Mouse (Mus musculus) neural tube, embryonic 13.5 days (tissue): ENCODE measurements around the gene Rbl1. TPM values are rescaled to one million over a fixed set of nuclear protein-coding genes. Genes with fewer than 3 reads are reported as not detected.
A peak's percentile ranks its signal among the peaks of the same experiment; 100 is the strongest.
"Not testable (repeated sequence)": the region's sequence is repeated elsewhere in the genome, so short reads cannot be mapped to it uniquely, and the experiment has no call there.

Source experiments
- ATAC-seq: fragments of 200-750 bp; cut with Nextera tagmentation; 2 replicates; pipeline ENCODE4 v1.8.0; 2017; ENCODE audit warnings: low read depth, mild to moderate bottlenecking, moderate TSS enrichment, moderate library complexity
- H3K27ac ChIP-seq: fragments of 300-500 bp; sonication (generic); replicated peaks from 2 replicates; pipeline ENCODE4 v1.5.1; 2015; ENCODE audit warnings: moderate library complexity, mild to moderate bottlenecking, inconsistent platforms
- H3K27me3 ChIP-seq: fragments of 300-500 bp; sonication (generic); 2 replicates; pipeline ENCODE4 v1.6.1; 2015; ENCODE audit warnings: mild to moderate bottlenecking, inconsistent platforms
- H3K36me3 ChIP-seq: fragments of 300-500 bp; sonication (generic); 2 replicates; pipeline ENCODE4 v1.6.1; 2015; ENCODE audit warnings: mild to moderate bottlenecking, inconsistent platforms
- H3K4me1 ChIP-seq: fragments of 300-500 bp; sonication (generic); replicated peaks from 2 replicates; pipeline ENCODE4 v1.6.1; 2015; ENCODE audit warnings: inconsistent platforms
- H3K4me2 ChIP-seq: fragments of 300-500 bp; sonication (generic); 2 replicates; pipeline ENCODE4 v1.6.1; 2015; ENCODE audit warnings: inconsistent platforms, mild to moderate bottlenecking, moderate library complexity
- H3K4me3 ChIP-seq: fragments of 300-500 bp; sonication (generic); 2 replicates; pipeline ENCODE4 v1.5.1; 2015; ENCODE audit warnings: mild to moderate bottlenecking, inconsistent platforms
- H3K9ac ChIP-seq: fragments of 300-500 bp; sonication (generic); 2 replicates; pipeline ENCODE4 v1.6.1; 2015; ENCODE audit warnings: moderate library complexity, mild to moderate bottlenecking, inconsistent platforms
- H3K9me3 ChIP-seq: fragments of 300-500 bp; sonication (generic); 2 replicates; pipeline ENCODE4 v1.6.1; 2016; ENCODE audit warnings: inconsistent platforms
- WGBS: fragments of 180-500 bp; shearing (Covaris S2); methylation state at CpG from one replicate; pipeline ENCODE4 v1.1.7; 2015; 5-methylcytosine and 5-hydroxymethylcytosine counted together
- polyA plus RNA-seq: library from polyadenylated mRNA; unstranded; fragments of >200 nt; fragmentation: Nextera tagmentation; extraction: Ambion mirVana; gene quantifications from 2 replicates; pipeline ENCODE4 v1.2.1, GENCODE M21; 2015

Gene Rbl1
- polyA plus RNA-seq, 1 experiment from 2014 or later, result 6.5 TPM

DNA sequence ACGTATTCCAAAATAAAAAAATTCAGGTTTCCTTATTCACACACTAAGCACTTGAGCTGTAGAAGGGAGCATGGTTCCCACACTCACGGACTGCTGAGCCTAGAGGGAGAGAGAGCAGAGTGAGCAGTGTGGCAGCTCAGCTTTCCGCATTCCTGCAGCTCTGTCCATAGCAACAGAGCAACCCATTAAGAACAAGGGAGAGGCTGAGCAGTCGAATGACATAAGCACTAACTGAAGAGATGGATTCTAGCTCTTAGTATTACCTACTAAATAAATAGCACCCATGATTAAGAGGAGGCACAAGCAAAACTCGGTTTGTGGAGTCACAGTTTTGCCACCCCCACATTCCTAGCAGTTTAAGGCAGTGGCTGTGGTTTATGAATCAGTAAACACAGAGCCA is 34.2 kb downstream of the Rbl1 start:
- H3K9me3 ChIP-seq, result no peaks in the 10 kb centered on the region
- no peak overlapping the region for H3K9ac ChIP-seq
- peaks cover 48% of the 10 kb centered on the region for H3K36me3 ChIP-seq
- 22% methylated on average over 5 of the region's 5 CpGs for WGBS
- ATAC-seq, result peak; percentile 84
- H3K27me3 ChIP-seq, result no peaks in the 10 kb centered on the region
- peaks cover 10% of the 10 kb centered on the region for H3K4me1 ChIP-seq
- H3K27ac ChIP-seq, result peak overlapping the region; percentile 33; the same call in 1 of the 2 replicates
- no peak overlapping the region for H3K4me3 ChIP-seq
- no peak overlapping the region for H3K4me2 ChIP-seq

DNA sequence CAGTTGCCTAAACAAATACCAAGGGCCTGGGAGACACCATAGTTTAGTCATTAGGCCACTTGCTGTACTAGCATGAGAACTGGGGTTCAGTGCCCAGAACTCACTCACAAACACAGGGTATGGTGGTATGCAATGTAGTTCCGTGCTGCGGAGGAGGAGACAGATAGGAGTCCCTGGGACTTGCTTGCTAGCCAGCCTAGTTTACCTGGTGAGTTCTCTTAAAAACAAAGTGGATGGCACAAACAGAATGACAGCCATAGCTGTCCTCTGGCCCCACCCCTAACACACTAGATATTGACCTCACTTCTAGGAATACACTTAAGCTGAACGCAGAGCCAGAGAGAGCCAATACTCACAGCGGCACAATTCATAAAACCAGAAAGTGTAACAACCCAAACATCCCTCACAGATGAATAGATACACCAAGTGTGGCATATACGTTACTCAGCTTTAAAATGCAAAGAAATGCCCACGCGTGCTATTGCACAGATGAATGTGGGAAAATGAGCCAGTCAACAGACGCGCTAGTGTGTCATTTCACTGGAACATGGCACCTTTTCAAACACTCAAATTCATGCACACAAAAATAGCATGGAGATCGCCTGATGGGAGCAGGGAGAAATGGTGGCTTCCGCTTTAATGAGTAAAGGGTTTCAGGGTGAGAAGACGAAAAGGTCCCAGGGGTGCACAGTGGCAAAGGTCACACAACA is 37.8 kb downstream of the Rbl1 start:
- 93% methylated on average over 12 of the region's 12 CpGs for WGBS
- Histone ChIP-seq H3K4me1 (peaks cover 10% of the 10 kb centered on the region), H3K27ac (no peak overlapping the region), H3K9me3 (no peaks in the 10 kb centered on the region), H3K27me3 (no peaks in the 10 kb centered on the region), H3K36me3 (peaks cover 46% of the 10 kb centered on the region), H3K9ac (no peak overlapping the region), H3K4me3 (no peak overlapping the region), H3K4me2 (no peak overlapping the region)
- no peak for ATAC-seq

DNA sequence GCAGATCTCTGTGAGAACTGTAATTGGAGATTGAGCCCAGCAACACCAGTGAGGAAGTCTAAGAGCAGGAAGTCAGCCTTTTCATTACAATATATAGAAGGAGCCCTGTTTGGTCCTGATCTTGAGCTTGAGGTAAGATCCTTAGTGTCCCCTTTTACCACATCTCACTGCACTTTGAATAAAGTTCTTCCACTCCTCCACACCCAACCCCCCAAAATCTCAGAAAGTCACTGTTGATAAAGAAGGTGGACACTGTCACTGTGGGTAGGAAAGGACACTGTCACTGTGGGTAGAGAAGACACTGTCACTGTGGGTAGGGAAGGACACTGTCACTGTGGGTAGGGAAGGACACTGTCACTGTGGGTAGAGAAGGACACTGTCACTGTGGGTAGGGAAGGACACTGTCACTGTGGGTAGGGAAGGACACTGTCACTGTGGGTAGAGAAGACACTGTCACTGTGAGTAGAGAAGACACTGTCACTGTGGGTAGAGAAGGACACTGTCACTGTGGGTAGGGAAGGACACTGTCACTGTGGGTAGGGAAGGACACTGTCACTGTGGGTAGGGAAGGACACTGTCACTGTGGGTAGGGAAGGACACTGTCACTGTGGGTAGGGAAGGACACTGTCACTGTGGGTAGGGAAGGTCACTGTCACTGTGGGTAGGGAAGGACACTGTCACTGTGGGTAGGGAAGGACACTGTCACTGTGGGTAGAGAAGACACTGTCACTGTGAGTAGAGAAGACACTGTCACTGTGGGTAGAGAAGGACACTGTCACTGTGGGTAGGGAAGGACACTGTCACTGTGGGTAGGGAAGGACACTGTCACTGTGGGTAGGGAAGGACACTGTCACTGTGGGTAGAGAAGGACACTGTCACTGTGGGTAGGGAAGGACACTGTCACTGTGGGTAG is 38.8 kb downstream of the Rbl1 start:
- not testable (repeated sequence) for H3K9ac ChIP-seq, H3K9me3 ChIP-seq, H3K4me3 ChIP-seq, H3K27me3 ChIP-seq, ATAC-seq, H3K4me2 ChIP-seq, H3K4me1 ChIP-seq, H3K27ac ChIP-seq
- H3K36me3 ChIP-seq, result peaks cover 51% of the 10 kb centered on the region

DNA sequence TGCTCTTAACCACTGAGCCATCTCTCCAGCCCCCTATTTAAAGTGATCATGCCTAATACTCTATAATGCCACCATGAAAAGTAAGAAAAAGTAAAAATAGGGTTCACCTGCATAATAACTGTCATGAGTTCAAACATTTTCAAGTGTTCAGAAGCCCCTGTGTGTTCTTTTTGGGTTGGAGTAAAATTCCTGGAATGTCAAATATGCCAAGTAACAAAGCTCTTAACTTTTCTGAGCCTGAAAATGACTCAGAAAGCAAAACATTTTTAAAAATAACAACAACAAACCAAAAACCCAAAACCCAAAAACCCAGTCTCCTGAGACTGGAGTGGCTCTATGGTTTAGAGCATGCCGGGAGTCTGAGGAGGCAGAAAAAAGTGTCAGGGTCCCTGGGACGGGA is 40.2 kb downstream of the Rbl1 start:
- no peak overlapping the region for H3K27ac ChIP-seq
- H3K4me1 ChIP-seq, result no peaks in the 10 kb centered on the region
- WGBS, result 98% methylated on average over 2 of the region's 2 CpGs
- peaks cover 64% of the 10 kb centered on the region for H3K36me3 ChIP-seq
- no peak overlapping the region for H3K9ac ChIP-seq
- no peak overlapping the region for H3K4me2 ChIP-seq
- no peak for ATAC-seq
- no peaks in the 10 kb centered on the region for H3K27me3 ChIP-seq
- no peak overlapping the region for H3K4me3 ChIP-seq
- no peaks in the 10 kb centered on the region for H3K9me3 ChIP-seq

DNA sequence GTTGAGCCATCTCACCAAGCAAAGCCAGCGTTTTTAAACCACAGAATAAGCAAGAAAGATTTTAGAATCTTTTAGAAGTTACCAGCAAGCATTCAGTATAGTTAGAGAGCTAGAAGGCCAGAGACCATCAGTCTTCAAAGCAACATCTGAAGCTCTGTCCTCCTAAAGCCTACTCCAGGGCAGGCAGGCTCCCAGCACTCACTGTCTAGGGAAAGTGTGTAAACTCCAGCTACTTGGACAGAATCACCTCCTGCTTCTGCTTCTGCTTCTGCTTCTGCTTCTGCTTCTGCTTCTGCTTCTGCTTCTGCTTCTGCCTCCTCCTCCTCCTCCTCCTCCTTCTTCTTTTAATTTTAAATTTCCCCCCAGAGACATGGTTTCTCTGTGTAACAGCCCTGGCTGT is 48.3 kb downstream of the Rbl1 start:
- peaks cover 71% of the 10 kb centered on the region for H3K36me3 ChIP-seq
- no peaks in the 10 kb centered on the region for H3K9me3 ChIP-seq
- WGBS, result 100% methylated on average over 1 of the region's 1 CpGs
- no peak overlapping the region for H3K4me3 ChIP-seq
- no peak for ATAC-seq
- H3K27me3 ChIP-seq, result no peaks in the 10 kb centered on the region
- no peaks in the 10 kb centered on the region for H3K4me1 ChIP-seq
- H3K9ac ChIP-seq, result no peak overlapping the region
- H3K4me2 ChIP-seq, result no peak overlapping the region
- H3K27ac ChIP-seq, result no peak overlapping the region

DNA sequence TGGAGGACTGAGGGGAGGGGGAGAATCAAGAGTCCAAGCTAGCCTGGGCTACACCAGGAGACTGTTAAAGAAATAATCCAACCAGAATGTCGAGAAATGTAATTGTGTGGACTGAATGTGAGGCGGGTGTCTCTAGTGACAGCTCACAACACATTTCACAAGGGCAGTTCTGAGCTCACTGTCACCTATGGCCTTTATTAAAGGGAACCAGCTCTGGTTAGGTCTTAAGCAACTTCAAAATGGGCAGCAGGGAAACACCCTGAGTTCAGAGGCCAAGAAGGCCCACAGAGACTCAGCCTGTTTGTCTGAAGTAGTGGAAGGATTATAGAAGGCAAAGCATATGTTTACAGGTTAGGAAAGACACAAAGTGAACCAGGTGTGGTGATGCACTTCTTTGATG is 51.1 kb downstream of the Rbl1 start:
- Histone ChIP-seq H3K27ac (no peak overlapping the region), H3K4me2 (no peak overlapping the region), H3K4me3 (no peak overlapping the region), H3K27me3 (no peaks in the 10 kb centered on the region), H3K9ac (no peak overlapping the region), H3K36me3 (peaks cover 70% of the 10 kb centered on the region), H3K9me3 (no peaks in the 10 kb centered on the region), H3K4me1 (no peaks in the 10 kb centered on the region)
- 90% methylated on average over 2 of the region's 2 CpGs for WGBS
- no peak for ATAC-seq

DNA sequence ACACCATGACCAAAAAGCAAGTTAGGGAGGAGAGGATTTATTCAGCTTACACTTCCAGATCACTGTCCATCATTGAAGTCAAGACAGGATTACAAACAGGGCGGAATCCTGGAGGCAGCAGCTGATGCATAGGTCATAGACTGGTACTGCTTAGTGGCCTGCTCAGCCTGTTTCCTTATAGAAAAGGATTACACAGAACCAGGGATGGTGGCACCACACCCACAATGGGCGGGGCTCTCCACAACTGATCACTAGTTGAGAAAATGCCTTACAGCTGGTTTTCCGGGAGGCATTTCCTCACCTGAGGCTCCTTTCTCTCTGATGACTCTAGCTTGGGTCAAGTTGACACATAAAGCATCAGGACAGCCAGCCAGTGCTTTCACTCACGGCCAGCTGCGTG is 55.9 kb downstream of the Rbl1 start:
- H3K4me1 ChIP-seq, result no peaks in the 10 kb centered on the region
- H3K27ac ChIP-seq, result no peak overlapping the region
- no peaks in the 10 kb centered on the region for H3K9me3 ChIP-seq
- H3K4me3 ChIP-seq, result no peak overlapping the region
- H3K4me2 ChIP-seq, result no peak overlapping the region
- H3K9ac ChIP-seq, result no peak overlapping the region
- H3K27me3 ChIP-seq, result no peaks in the 10 kb centered on the region
- WGBS, result 92% methylated on average over 5 of the region's 5 CpGs
- no peak for ATAC-seq
- peaks cover 56% of the 10 kb centered on the region for H3K36me3 ChIP-seq

DNA sequence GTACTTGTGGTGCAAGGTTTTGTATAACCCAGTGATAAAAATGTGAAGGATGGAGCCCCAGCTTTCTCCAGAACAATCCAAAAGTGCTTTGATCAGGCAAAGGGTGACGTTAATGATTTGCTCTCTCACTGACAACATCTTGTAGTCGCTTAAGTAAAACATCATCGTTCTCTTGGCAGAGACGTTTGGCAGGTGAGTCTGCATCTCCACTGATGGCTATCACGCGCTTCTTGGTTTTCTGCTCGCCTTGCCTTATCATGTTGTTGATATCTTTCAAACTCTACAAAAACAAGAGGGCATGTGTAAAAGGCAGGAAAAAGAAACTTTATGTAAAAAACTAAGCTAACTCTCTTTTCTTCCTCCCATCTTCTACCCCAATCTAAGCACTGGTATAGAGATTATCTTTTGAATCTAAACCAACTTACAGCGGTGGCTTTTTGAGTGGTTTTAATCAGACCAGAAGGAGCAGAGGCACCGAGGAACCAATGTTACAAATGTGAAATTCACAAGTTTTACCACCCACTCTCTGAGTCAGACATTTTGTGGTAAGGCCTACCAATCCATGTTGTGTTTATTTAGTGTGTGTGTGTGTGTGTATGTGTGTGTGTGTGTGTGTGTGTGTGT is 56.8 kb downstream of the Rbl1 start:
- H3K4me1 ChIP-seq, result no peaks in the 10 kb centered on the region
- 91% methylated on average over 9 of the region's 9 CpGs for WGBS
- H3K27me3 ChIP-seq, result no peaks in the 10 kb centered on the region
- ATAC-seq, result no peak
- no peak overlapping the region for H3K9ac ChIP-seq
- H3K4me2 ChIP-seq, result no peak overlapping the region
- H3K27ac ChIP-seq, result no peak overlapping the region
- peaks cover 50% of the 10 kb centered on the region for H3K36me3 ChIP-seq
- H3K4me3 ChIP-seq, result no peak overlapping the region
- no peaks in the 10 kb centered on the region for H3K9me3 ChIP-seq

DNA sequence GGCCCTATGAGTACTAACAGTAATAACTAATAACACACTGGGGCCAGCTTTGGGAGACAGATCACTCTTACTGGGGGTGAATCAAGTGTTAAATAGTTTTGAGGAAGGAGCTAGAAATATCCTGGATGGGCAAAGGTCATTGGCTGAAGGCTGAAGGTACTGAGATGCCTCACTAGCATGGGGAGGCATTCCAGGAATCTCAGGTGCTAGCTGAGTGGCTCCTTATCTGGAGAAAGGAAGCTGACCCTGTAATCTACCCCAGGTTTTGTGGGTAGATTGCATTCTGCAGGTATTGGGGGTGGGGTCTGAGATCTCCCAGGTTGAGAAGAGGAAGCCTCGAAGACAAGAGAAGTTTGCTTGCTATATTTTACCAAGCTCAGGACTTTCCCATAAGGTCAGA is 59.2 kb downstream of the Rbl1 start:
- Histone ChIP-seq H3K9me3 (0 out of 2 replicates have a peak, but pooled peaks cover 4% of the 10 kb centered on the region), H3K4me2 (no peak overlapping the region), H3K4me1 (no peaks in the 10 kb centered on the region), H3K9ac (no peak overlapping the region), H3K27me3 (no peaks in the 10 kb centered on the region), H3K4me3 (no peak overlapping the region), H3K36me3 (peaks cover 29% of the 10 kb centered on the region), H3K27ac (no peak overlapping the region)
- ATAC-seq, result no peak
- WGBS, result 76% methylated on average over 1 of the region's 1 CpGs

DNA sequence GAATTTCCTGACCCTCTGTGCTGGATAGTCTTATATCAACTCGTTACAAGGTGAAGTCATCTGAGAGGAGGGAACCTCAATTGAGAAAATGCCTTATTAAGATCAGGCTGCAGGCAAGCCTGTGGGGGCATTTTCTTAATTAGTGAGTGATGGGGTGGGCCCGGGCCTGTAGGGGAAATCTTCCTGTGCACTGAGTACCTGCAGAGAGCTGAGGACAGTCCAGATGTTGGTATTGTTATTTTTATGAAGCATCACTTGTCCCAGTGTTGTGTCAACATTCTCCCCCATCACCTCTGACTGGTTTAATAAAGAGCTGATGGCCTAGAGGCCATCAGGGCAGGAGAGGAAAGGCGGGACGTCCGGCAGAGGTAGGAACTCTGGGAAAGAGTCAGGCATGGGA is 60.2 kb downstream of the Rbl1 start:
- Histone ChIP-seq H3K9ac (no peak overlapping the region), H3K27me3 (no peaks in the 10 kb centered on the region), H3K4me3 (no peak overlapping the region), H3K9me3 (peaks cover 12% of the 10 kb centered on the region; the same call in 1 of the 2 replicates), H3K4me1 (no peaks in the 10 kb centered on the region), H3K4me2 (no peak overlapping the region), H3K36me3 (peaks cover 19% of the 10 kb centered on the region), H3K27ac (no peak overlapping the region)
- ATAC-seq, result no peak
- WGBS, result 85% methylated on average over 5 of the region's 5 CpGs

DNA sequence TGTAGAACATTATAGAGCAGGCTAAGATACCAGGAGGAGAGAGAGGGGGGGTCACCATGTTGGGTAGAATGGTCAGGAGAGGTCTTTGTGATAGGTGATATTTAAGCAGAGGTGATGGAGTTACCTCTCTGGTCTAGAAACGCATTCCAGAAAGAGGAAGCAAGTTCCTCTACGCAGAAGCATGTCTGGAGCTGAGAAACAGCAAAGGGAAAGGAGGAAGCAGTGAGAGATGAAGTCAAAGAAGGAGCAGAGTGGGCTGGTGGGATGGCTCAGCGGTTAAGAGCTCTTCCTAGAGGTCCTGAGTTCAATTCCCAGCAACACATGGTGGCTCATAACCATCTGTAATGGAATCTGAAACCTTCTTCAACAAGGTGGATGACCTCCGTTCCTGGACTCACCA is 62.4 kb downstream of the Rbl1 start:
- no peak for ATAC-seq
- Histone ChIP-seq H3K4me2 (no peak overlapping the region), H3K27ac (no peak overlapping the region), H3K36me3 (peaks cover 2% of the 10 kb centered on the region; the same call in 1 of the 2 replicates), H3K4me1 (no peaks in the 10 kb centered on the region), H3K9ac (no peak overlapping the region), H3K27me3 (no peaks in the 10 kb centered on the region), H3K9me3 (peaks cover 12% of the 10 kb centered on the region; the same call in 1 of the 2 replicates), H3K4me3 (no peak overlapping the region)
- WGBS, result 89% methylated on average over 4 of the region's 4 CpGs

DNA sequence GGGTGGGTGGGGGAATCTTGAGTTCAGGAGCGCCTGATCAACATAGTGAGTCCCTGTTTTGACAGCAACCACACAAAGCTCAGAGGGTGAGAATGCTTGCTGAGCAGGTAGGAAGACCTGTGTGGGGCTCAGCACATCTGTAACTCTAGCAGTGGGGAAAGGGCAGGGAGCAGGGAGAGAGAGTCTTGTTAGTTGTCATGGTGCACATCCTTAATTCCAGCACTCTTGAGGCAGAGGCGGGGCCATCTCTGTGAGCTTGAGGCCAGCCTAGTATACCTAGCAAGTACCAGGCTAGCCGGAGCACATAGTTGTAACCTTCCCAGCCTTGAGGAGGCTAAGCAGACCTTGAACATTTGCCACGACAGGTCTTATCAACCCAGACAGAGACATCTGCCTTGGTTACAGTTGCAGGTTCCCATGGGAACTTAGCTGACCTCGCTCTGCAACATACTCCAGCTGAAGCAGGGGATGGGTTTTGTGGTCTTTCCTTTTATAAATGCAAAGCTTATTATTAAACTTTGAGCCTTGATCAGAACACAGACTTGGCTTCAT is 65.0 kb downstream of the Rbl1 start:
- no peaks in the 10 kb centered on the region for H3K27me3 ChIP-seq
- peaks cover 6% of the 10 kb centered on the region for H3K4me1 ChIP-seq
- no peak overlapping the region for H3K4me2 ChIP-seq
- H3K27ac ChIP-seq, result no peak overlapping the region
- H3K9me3 ChIP-seq, result peaks cover 12% of the 10 kb centered on the region; the same call in 1 of the 2 replicates
- H3K4me3 ChIP-seq, result no peak overlapping the region
- 93% methylated on average over 5 of the region's 5 CpGs for WGBS
- no peaks in the 10 kb centered on the region for H3K36me3 ChIP-seq
- no peak for ATAC-seq
- H3K9ac ChIP-seq, result no peak overlapping the region
